ENCODE assay signal across 8 mouse cellular contexts in the genomic region with DNA sequence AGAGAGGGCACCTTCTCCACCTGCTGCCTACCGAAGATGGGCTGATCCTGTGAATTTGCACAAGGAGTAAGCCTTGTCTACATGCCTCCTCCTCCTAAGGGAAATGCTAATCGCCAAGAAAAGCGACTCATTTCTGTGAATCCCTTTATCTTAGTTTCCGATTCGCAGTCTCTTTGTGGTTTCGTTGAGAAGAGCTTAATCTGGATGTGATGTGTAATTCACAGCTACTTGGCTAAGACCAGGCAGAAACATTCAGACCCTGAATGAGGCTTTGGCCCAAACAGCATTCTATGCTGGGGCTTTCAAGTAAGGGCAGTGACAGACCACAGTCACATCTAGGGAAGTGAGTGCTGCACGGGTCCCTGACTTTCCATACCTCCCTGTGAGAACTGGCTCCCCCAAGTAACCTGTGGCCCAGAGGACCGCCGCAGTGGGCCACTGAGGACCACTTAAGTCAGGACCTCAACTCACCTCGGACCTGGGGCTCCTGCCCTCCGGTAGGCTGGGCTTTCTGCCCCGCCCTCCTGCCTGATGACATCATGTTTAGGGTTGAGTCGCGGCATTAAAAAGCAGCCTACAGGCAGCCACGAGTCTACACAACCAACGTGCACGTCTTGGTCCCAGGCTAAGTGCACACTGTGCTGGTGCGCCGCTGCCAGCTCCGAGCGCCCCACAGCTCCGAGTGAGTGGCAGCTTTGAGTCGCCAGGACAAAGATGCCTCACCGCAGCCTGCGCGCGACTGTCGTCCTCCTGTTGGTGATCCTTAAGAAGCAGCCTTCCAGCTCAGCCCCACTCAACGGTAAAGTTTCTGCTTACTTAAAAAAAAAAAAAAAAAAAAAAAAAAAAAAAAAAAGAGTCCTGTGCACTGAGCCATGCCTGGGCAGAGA. TPM values are rescaled to one million over a fixed set of nuclear protein-coding genes. Genes with fewer than 3 reads are reported as not detected.
DNase-seq lines count a peak whose midpoint lies in the region; ATAC-seq and TF ChIP-seq lines count a peak whose summit lies in the region.

A gene (plus strand): TSS at position 552 of the 887 bp plus-strand sequence.

- 14% methylated on average over 29 of the region's 29 CpGs for WGBS in intestine, embryonic 14.5 days
- WGBS in liver, embryonic 12.5 days (ENCODE audit: insufficient replicate concordance), result 4% methylated on average over 29 of the region's 29 CpGs

- TF ChIP-seq POLR2A in embryonic fibroblast, embryonic 13.5 days (IDR thresholded peaks at IDR 0.05; ENCODE audit: low read depth, low read length), result peak; percentile 56
- peak; percentile 19 for TF ChIP-seq POLR2A in myocyte (IDR thresholded peaks at IDR 0.05; ENCODE audit: insufficient read length, low read depth)

- TF ChIP-seq CTCF in embryonic fibroblast, embryonic 13.5 days (IDR thresholded peaks at IDR 0.05; ENCODE audit: borderline replicate concordance, insufficient read depth, low read length), result no peak

- H3K79me2 ChIP-seq in myocyte (ENCODE audit: control insufficient read depth, insufficient read depth), result no peaks in the 10 kb centered on the region

- no peak within 1 kb of the TSS for H3ac ChIP-seq in myocyte (ENCODE audit: control insufficient read depth, insufficient read length)

- intact Hi-C loops in heart, postnatal 14 days (cut with DNase I), result no loop called here

- H3K27ac ChIP-seq in embryonic fibroblast, embryonic 13.5 days (ENCODE audit: insufficient read depth, low read length), result no peak within 1 kb of the TSS
- no peak within 1 kb of the TSS for H3K27ac ChIP-seq in intestine, embryonic 14.5 days (ENCODE audit: low read depth)
- H3K27ac ChIP-seq in liver, embryonic 12.5 days, result no peak within 1 kb of the TSS

- no peaks in the 10 kb centered on the region for H3K36me3 ChIP-seq in intestine, embryonic 14.5 days (ENCODE audit: control insufficient read depth, insufficient read depth, low read length)
- no peaks in the 10 kb centered on the region for H3K36me3 ChIP-seq in liver, embryonic 12.5 days
- H3K36me3 ChIP-seq in myocyte (ENCODE audit: control insufficient read depth, insufficient read depth), result no peaks in the 10 kb centered on the region

- peaks cover 11% of the 10 kb centered on the region for H3K27me3 ChIP-seq in intestine, embryonic 14.5 days (replicated peaks; ENCODE audit: control insufficient read depth, insufficient read depth, low read length)
- peaks cover 77% of the 10 kb centered on the region for H3K27me3 ChIP-seq in liver, embryonic 12.5 days (replicated peaks)
- H3K27me3 ChIP-seq in myocyte (ENCODE audit: control insufficient read depth, insufficient read depth, insufficient read length), result no peaks in the 10 kb centered on the region

- peak within 1 kb of the TSS; percentile 83 for H3K4me2 ChIP-seq in intestine, embryonic 14.5 days (ENCODE audit: low read length)
- peak within 1 kb of the TSS; percentile 70 for H3K4me2 ChIP-seq in liver, embryonic 12.5 days
- peak within 1 kb of the TSS; percentile 36 for H3K4me2 ChIP-seq in myocyte (ENCODE audit: low read depth)

- no peaks in the 10 kb centered on the region for H3K9me3 ChIP-seq in intestine, embryonic 14.5 days (ENCODE audit: control insufficient read depth, low read length)
- H3K9me3 ChIP-seq in liver, embryonic 12.5 days (replicated peaks), result no peaks in the 10 kb centered on the region

- DNase-seq in heart, adult 11 months, result peak; percentile 90
- DNase-seq in heart, postnatal 14 days, result no peak
- peak; percentile 65 for DNase-seq in T-cell, adult 2 months (ENCODE audit: low spot score)
- peak; percentile 78 for DNase-seq in intestine, embryonic 14.5 days (ENCODE audit: low spot score)
- DNase-seq in urinary bladder, postnatal 4 days (ENCODE audit: low spot score in 2 of 2), result no peak

- H3K4me3 ChIP-seq in embryonic fibroblast, embryonic 13.5 days (ENCODE audit: insufficient read depth, low read length), result peak within 1 kb of the TSS; percentile 18
- peak within 1 kb of the TSS; percentile 47 for H3K4me3 ChIP-seq in intestine, embryonic 14.5 days (ENCODE audit: low read depth, low read length)
- H3K4me3 ChIP-seq in liver, embryonic 12.5 days, result peak within 1 kb of the TSS; percentile 44
- H3K4me3 ChIP-seq in myocyte, result no peak within 1 kb of the TSS

- ATAC-seq in intestine, embryonic 14.5 days (replicated peaks; ENCODE audit: low FRiP score, low TSS enrichment, low read depth), result peak; percentile 71
- ATAC-seq in liver, embryonic 12.5 days, result 0 out of 2 replicates have a peak, but pooled peaks have one; percentile 27

- peaks cover 6% of the 10 kb centered on the region; the same call in 1 of the 2 replicates for H3K4me1 ChIP-seq in embryonic fibroblast, embryonic 13.5 days (ENCODE audit: control insufficient read depth, insufficient read depth, low read length)
- H3K4me1 ChIP-seq in intestine, embryonic 14.5 days (replicated peaks; ENCODE audit: control insufficient read depth, insufficient read depth, low read length), result no peaks in the 10 kb centered on the region; the same call in 1 of the 2 replicates
- peaks cover 15% of the 10 kb centered on the region for H3K4me1 ChIP-seq in liver, embryonic 12.5 days

- peak within 1 kb of the TSS; percentile 47 for H3K9ac ChIP-seq in intestine, embryonic 14.5 days (ENCODE audit: low read length)
- 0 out of 2 replicates have a peak within 1 kb of the TSS, but pooled peaks have one; percentile 12 for H3K9ac ChIP-seq in liver, embryonic 12.5 days

TF ChIP-seq in myocyte, 11 proteins besides CTCF, POLR2A, EP300 and RAD21:
- TF ChIP-seq TCF12 (IDR thresholded peaks at IDR 0.05; ENCODE audit: insufficient read depth, poor library complexity, severe bottlenecking) (no peak), USF1 (IDR thresholded peaks at IDR 0.05; ENCODE audit: low read depth) (no peak), REST (IDR thresholded peaks at IDR 0.05; ENCODE audit: insufficient read depth, insufficient read length) (no peak), CEBPB (IDR thresholded peaks at IDR 0.05; ENCODE audit: insufficient read depth, poor library complexity, severe bottlenecking) (no peak), E2F4 (IDR thresholded peaks at IDR 0.05; ENCODE audit: insufficient read depth) (no peak)
TF ChIP-seq in myocyte: peak in this region for 0.

RNA-seq across cellular contexts. Expression of the gene that starts here (rescaled TPM):
- not detected for total RNA-seq in heart, postnatal 14 days (2021)
- polyA plus RNA-seq in embryonic fibroblast, embryonic 13.5 days (2011; ENCODE audit: insufficient read length, low read depth, missing spikeins), result 5.3 and 8.5 TPM in 2 replicates
- 3.2 and 5.4 TPM in 2 replicates for polyA plus RNA-seq in intestine, embryonic 14.5 days (2014; fragmentation: Nextera tagmentation; extraction: Ambion mirVana)
- 0.29 and 0.45 TPM in 2 replicates for polyA plus RNA-seq in liver, embryonic 12.5 days (2016; fragmentation: Nextera tagmentation; extraction: Ambion mirVana)
- 0.40 TPM for polyA plus RNA-seq in myocyte (2012; fragmentation: generic; extraction: Trizol)

Comparison
In these comparisons a context has a peak if more than half of its experiments do, and no peak if none do; other contexts are left out.
1. DNase-seq: peak in heart, adult 11 months (single experiment), T-cell, adult 2 months (single experiment) and intestine, embryonic 14.5 days (single experiment); none in heart, postnatal 14 days (0 of 2) and urinary bladder, postnatal 4 days (0 of 2).
2. Peak in ATAC-seq, H3K4me3 ChIP-seq, H3K9ac ChIP-seq and H3K4me2 ChIP-seq in liver, embryonic 12.5 days; RNA of the gene not detected or under 1 TPM.
3. Peak in every context shown above with its lines, with median percentiles within 50 percentile points of each other: H3K4me2 ChIP-seq.